Mouse (Mus musculus): ENCODE measurements around the gene Mylk. TPM values are rescaled to one million over a fixed set of nuclear protein-coding genes. Genes with fewer than 3 reads are reported as not detected.
"Not testable (repeated sequence)": the region's sequence is repeated elsewhere in the genome, so short reads cannot be mapped to it uniquely, and the experiment has no call there.

Mylk gene
- polyA plus RNA-seq, 1 experiment from 2014 or later: 5.5 TPM

DNA sequence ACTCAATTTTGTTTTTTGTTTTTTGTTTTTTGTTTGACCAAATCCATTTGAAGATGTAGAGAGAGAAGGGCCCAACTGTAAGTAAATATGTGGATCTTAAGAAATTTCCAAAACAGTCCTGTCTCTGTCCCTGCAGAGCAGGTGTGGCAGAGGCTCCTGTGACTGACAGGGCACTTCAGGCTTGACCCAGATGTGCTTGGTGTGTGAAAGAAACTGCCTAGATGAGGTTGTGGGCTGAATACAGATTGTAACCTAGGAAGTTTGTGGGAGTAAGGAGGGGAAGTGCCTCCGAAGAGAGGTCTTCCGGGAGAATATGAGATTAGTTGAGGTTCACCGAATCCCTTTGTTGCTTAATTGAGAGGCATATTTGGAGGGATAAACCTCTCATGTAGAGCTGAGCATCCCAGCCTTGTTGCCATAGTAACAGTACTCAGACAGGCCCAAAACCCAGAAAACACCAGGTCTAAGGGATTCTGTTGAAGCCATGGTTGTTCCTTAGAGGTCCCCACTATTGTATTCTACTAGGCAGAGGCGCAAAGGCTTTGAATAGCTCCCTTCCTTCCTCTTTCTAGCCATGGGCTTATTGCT, 27.5 kb downstream of the Mylk start:
- no peak for ATAC-seq (ENCODE audit: low FRiP score)
- H3K9ac ChIP-seq: no peak overlapping the region
- H3K27me3 ChIP-seq: peaks cover 10% of the 10 kb centered on the region; the same call in 1 of the 2 replicates
- 0 out of 2 replicates have a peak, but pooled peaks cover 6% of the 10 kb centered on the region for H3K9me3 ChIP-seq
- peaks cover 15% of the 10 kb centered on the region for H3K4me1 ChIP-seq
- no peak overlapping the region for H3K27ac ChIP-seq
- H3K4me3 ChIP-seq (replicated peaks): no peak overlapping the region
- H3K36me3 ChIP-seq (replicated peaks): no peaks in the 10 kb centered on the region
- WGBS: 10% methylated on average over 4 of the region's 4 CpGs
- H3K4me2 ChIP-seq: no peak overlapping the region

DNA sequence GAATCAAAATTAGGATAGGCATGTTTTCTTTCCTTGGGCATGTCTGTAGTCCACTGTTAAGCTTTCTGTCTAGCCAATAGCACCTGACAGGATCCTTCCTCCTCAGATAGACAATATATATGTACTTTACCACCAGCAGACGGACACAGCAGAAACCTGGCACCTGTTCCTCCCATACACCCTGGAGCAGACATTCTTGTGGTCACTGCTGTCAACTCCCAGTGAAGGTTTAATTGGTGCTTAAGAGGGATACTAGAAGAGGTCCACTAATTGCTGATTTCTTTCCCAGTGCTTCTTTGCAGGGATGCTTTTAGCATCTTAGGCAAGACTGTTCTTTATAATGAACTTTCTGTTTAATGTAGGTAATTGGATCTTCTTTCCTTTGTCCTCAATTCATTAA, 37.4 kb downstream of the Mylk start:
- Histone ChIP-seq H3K4me2 (no peak overlapping the region), H3K9me3 (no peaks in the 10 kb centered on the region), H3K9ac (no peak overlapping the region), H3K4me1 (peaks cover 5% of the 10 kb centered on the region; the same call in 1 of the 2 replicates), H3K36me3 (replicated peaks) (no peaks in the 10 kb centered on the region), H3K27me3 (0 out of 2 replicates have a peak, but pooled peaks cover 3% of the 10 kb centered on the region), H3K27ac (no peak overlapping the region), H3K4me3 (replicated peaks) (no peak overlapping the region)
- ATAC-seq (ENCODE audit: low FRiP score): no peak
- WGBS: 42% methylated on average over 1 of the region's 1 CpGs

GRCm38 (mm10) chr16:34783536-34783935, 38.5 kb downstream of the Mylk start:
- WGBS: 93% methylated on average over 5 of the region's 5 CpGs
- no peak overlapping the region for H3K4me2 ChIP-seq
- no peaks in the 10 kb centered on the region for H3K9me3 ChIP-seq
- H3K36me3 ChIP-seq (replicated peaks): no peaks in the 10 kb centered on the region
- H3K4me1 ChIP-seq: peaks cover 5% of the 10 kb centered on the region; the same call in 1 of the 2 replicates
- no peak for ATAC-seq (ENCODE audit: low FRiP score)
- H3K27me3 ChIP-seq: 0 out of 2 replicates have a peak, but pooled peaks cover 3% of the 10 kb centered on the region
- H3K4me3 ChIP-seq (replicated peaks): no peak overlapping the region
- no peak overlapping the region for H3K9ac ChIP-seq
- H3K27ac ChIP-seq: no peak overlapping the region

- H3K9me3 ChIP-seq: no peaks in the 10 kb centered on the region
- H3K4me3 ChIP-seq (replicated peaks): no peak overlapping the region
- H3K4me2 ChIP-seq: no peak overlapping the region
- 71% methylated on average over 4 of the region's 4 CpGs for WGBS
- H3K27ac ChIP-seq: no peak overlapping the region
- no peaks in the 10 kb centered on the region for H3K36me3 ChIP-seq (replicated peaks)
- H3K4me1 ChIP-seq: peaks cover 5% of the 10 kb centered on the region; the same call in 1 of the 2 replicates
- 0 out of 2 replicates have a peak, but pooled peaks cover 3% of the 10 kb centered on the region for H3K27me3 ChIP-seq
- H3K9ac ChIP-seq: no peak overlapping the region
- ATAC-seq (ENCODE audit: low FRiP score): no peak
Measured at GRCm38 (mm10) chr16:34784675-34785074, 39.7 kb downstream of the Mylk start.

DNA sequence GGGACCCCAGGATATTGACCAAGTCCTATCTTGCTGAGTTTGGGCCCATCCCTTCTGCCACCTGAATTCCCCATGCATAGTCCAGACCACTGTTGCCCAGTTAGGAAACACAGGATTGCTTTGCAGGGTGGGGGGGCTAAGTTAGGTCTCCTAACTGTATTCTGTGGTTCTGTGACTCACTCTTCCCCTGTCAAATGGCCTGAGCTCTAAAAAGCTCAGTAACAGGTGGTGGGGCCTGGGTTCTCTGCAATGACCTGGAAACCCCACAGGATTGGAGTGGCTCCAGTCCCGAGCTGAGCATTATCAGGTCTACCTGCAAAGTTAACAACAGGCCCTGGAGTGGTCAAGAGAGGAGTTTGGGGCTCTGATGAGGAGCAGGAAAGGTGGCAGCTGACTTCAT, 47.5 kb downstream of the Mylk start:
- Histone ChIP-seq H3K36me3 (replicated peaks) (no peaks in the 10 kb centered on the region), H3K4me2 (no peak overlapping the region), H3K9ac (no peak overlapping the region), H3K27me3 (0 out of 2 replicates have a peak, but pooled peaks cover 3% of the 10 kb centered on the region), H3K9me3 (no peaks in the 10 kb centered on the region), H3K27ac (no peak overlapping the region), H3K4me1 (no peaks in the 10 kb centered on the region), H3K4me3 (replicated peaks) (no peak overlapping the region)
- ATAC-seq (ENCODE audit: low FRiP score): no peak
- 21% methylated on average over 1 of the region's 1 CpGs for WGBS

GRCm38 (mm10) chr16:34793000-34793399, 48.0 kb downstream of the Mylk start:
- Histone ChIP-seq H3K9ac (no peak overlapping the region), H3K4me1 (no peaks in the 10 kb centered on the region), H3K27ac (no peak overlapping the region), H3K4me2 (no peak overlapping the region), H3K4me3 (replicated peaks) (no peak overlapping the region), H3K27me3 (0 out of 2 replicates have a peak, but pooled peaks cover 3% of the 10 kb centered on the region), H3K9me3 (no peaks in the 10 kb centered on the region), H3K36me3 (replicated peaks) (no peaks in the 10 kb centered on the region)
- 44% methylated on average over 5 of the region's 5 CpGs for WGBS
- ATAC-seq (ENCODE audit: low FRiP score): no peak

DNA sequence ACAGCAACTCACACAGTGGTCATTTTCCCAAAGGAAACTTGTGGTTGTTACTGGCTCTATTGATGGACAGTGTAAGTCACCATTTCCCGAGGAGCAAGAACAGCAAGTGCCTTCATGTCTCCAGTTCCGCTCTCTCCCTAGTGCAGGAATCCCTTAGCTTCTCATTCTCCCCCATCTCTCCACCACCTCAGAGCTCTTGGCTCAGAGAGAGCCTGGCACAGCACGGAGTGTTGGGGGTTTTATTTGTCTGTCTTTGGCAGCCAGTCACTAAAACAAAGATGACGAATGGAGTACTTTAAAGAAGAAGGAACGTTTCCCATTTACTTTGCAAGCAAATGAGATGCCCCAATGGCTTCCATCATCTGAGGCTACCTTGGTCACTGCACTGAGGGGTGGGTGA, 56.2 kb downstream of the Mylk start:
- ATAC-seq (ENCODE audit: low FRiP score): no peak
- H3K36me3 ChIP-seq (replicated peaks): no peaks in the 10 kb centered on the region
- H3K4me1 ChIP-seq: peaks cover 6% of the 10 kb centered on the region; the same call in 1 of the 2 replicates
- WGBS: 88% methylated on average over 5 of the region's 5 CpGs
- H3K9ac ChIP-seq: no peak overlapping the region
- no peaks in the 10 kb centered on the region for H3K27me3 ChIP-seq
- H3K27ac ChIP-seq: no peak overlapping the region
- no peak overlapping the region for H3K4me2 ChIP-seq
- H3K9me3 ChIP-seq: no peaks in the 10 kb centered on the region
- no peak overlapping the region for H3K4me3 ChIP-seq (replicated peaks)

DNA sequence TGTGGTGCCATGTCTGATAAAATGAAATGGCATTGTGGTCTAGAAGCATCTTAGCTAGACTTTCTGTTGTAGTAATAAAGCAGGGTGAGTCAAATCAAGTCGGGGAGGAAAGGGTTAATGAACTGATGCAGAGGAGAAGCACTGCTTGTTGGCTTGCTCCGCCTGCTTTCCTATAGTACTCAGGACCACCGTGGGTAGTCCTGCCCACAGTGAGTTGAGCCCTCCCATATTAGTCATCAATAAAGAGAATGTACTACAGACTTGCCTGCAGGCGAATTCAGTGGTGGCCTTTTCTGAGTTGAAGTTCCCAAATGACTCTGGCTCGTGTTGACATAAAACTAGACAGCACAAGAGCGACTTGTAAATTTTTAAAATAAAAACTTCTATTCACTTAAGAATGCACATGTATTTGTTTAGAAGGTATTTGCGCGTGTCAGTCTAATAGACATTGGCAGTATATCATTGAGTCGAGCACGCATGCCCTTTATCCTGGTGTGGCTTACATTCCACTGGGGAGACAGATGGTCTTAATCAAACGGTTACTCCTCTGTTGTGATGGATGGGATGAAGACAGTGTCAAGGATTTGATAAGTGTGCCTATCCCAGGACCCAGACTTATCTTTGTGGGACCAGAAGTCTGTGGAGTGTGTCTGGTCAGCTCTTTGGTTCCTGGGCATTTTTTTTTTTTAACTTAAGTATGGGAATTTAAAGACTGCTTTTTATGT, 59.4 kb downstream of the Mylk start:
- H3K9me3 ChIP-seq: no peaks in the 10 kb centered on the region
- no peak overlapping the region for H3K27ac ChIP-seq
- H3K27me3 ChIP-seq: peaks cover 10% of the 10 kb centered on the region
- peaks cover 24% of the 10 kb centered on the region for H3K4me1 ChIP-seq
- H3K4me3 ChIP-seq (replicated peaks): no peak overlapping the region
- WGBS: 56% methylated on average over 11 of the region's 11 CpGs
- ATAC-seq (ENCODE audit: low FRiP score): no peak
- no peak overlapping the region for H3K9ac ChIP-seq
- H3K4me2 ChIP-seq: no peak overlapping the region
- H3K36me3 ChIP-seq (replicated peaks): no peaks in the 10 kb centered on the region

DNA sequence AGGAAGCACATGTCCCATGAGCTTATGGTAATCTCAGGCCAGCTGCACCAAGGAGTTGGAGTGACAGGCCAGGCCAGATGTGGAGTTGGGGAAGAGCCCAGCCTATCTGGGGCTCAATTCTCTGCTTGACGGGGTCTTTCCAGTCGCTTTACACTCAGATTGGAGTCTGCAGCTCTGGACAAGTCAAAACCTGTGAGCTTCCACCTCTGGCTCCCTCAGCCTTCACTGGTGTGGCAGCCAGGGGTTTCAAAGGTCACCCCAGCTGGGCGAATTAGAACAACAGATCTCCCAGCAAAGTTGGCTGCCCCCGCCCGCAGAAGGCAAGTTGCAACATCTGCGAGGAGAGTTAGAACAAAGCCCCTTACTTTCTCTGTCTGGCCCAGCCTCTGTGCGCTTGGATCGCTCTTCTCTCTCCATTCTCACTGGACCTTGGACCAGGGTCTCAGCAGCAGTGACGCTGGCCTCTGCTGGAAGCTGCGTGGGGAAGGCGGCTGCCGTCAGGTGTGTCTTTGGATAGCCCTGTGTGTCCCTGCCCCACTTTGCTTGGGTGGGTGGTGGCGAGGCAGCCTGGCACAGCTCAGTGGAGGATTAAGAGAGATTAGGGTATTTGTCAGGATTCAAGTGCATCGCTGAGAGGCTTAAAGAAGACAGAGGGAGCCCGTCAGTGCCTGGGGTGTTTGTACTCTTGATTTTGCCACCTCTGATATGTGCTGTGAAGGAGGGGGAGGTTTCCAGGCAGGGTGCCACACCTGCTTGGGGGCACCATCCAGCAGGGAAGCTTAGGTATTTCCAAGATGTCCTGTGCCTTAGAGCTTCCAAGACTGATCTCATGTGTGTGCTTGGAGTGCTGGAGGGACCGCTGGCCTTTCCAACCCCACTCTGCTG, 62.1 kb downstream of the Mylk start:
- ATAC-seq (ENCODE audit: low FRiP score): no peak
- Histone ChIP-seq H3K9me3 (0 out of 2 replicates have a peak, but pooled peaks cover 2% of the 10 kb centered on the region), H3K27me3 (peaks cover 10% of the 10 kb centered on the region), H3K9ac (0 out of 2 replicates have a peak overlapping the region, but pooled peaks have one; percentile 12), H3K4me1 (peaks cover 24% of the 10 kb centered on the region), H3K4me3 (replicated peaks) (no peak overlapping the region), H3K4me2 (peak overlapping the region; percentile 30; the same call in 1 of the 2 replicates), H3K36me3 (replicated peaks) (no peaks in the 10 kb centered on the region), H3K27ac (no peak overlapping the region)
- WGBS: 9% methylated on average over 16 of the region's 16 CpGs

DNA sequence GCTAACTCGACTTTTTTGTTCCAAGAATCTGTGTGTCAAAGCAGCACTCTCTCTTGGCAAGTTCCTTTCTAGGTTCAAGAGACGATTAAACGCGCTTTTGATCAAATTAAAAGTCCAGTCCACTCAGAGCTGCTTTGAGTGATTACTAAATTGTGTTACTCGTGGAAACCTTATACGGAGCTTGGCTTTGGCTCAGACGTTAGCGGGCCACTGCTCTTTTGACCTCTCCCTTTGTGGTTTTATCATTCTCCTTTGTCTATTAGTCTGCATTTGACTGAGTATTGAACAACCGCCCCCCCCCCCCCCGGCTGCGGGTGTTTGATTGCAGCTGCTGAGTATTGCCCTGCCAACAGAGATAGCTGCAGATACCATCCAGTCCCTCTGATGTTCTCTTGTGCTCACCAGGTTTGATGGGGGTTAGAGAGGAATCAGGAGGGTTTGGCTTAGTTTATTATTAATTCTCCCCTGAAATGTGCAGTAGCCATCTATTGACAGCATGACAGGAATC, 62.8 kb downstream of the Mylk start:
- no peak overlapping the region for H3K4me3 ChIP-seq (replicated peaks)
- no peak overlapping the region for H3K27ac ChIP-seq
- WGBS: 9% methylated on average over 11 of the region's 11 CpGs
- H3K36me3 ChIP-seq (replicated peaks): no peaks in the 10 kb centered on the region
- H3K4me2 ChIP-seq: peak overlapping the region; percentile 30; the same call in 1 of the 2 replicates
- peaks cover 24% of the 10 kb centered on the region for H3K4me1 ChIP-seq
- H3K27me3 ChIP-seq: peaks cover 10% of the 10 kb centered on the region
- no peak overlapping the region for H3K9ac ChIP-seq
- no peak for ATAC-seq (ENCODE audit: low FRiP score)
- 0 out of 2 replicates have a peak, but pooled peaks cover 2% of the 10 kb centered on the region for H3K9me3 ChIP-seq

- no peak overlapping the region for H3K4me2 ChIP-seq
- no peak overlapping the region for H3K27ac ChIP-seq
- H3K27me3 ChIP-seq: peaks cover 3% of the 10 kb centered on the region; the same call in 1 of the 2 replicates
- H3K9me3 ChIP-seq: 0 out of 2 replicates have a peak, but pooled peaks cover 2% of the 10 kb centered on the region
- no peak overlapping the region for H3K4me3 ChIP-seq (replicated peaks)
- WGBS: 59% methylated on average over 2 of the region's 2 CpGs
- peaks cover 11% of the 10 kb centered on the region for H3K4me1 ChIP-seq
- no peaks in the 10 kb centered on the region for H3K36me3 ChIP-seq (replicated peaks)
- ATAC-seq (ENCODE audit: low FRiP score): no peak
- H3K9ac ChIP-seq: no peak overlapping the region
Measured at GRCm38 (mm10) chr16:34812165-34812564, 67.2 kb downstream of the Mylk start.

- H3K27me3 ChIP-seq; H3K9ac ChIP-seq; H3K4me1 ChIP-seq; H3K4me3 ChIP-seq (replicated peaks); H3K4me2 ChIP-seq; H3K9me3 ChIP-seq; H3K27ac ChIP-seq; ATAC-seq (ENCODE audit: low FRiP score); H3K36me3 ChIP-seq (replicated peaks): not testable (repeated sequence)
Measured at GRCm38 (mm10) chr16:34813161-34813560, 68.2 kb downstream of the Mylk start.

All from forebrain, embryonic 12.5 days (tissue).